Mouse (Mus musculus) common myeloid progenitor, adult 5-6 weeks (primary cell): Measurements from ENCODE around the gene Nrros. TPM values are rescaled to one million over a fixed set of nuclear protein-coding genes. Genes with fewer than 3 reads are reported as not detected.

Experiments used
- total RNA-seq: library from RNA; stranded (forward); fragments of 200-1000, 187-1606 nt; gene quantifications from 2 replicates; pipeline ENCODE4 v1.2.3, GENCODE M21; 2017

Gene Nrros
- total RNA-seq, 1 experiment from 2014 or later: 98.7 TPM

Other genes with a start within 250 kb of the Nrros start
- gene Pigz, start 231.7 kb downstream of the Nrros start, total RNA-seq: not detected in 2 replicates
- gene 0610012G03Rik, start 217.1 kb downstream of the Nrros start, total RNA-seq: 13.5 and 14.6 TPM in 2 replicates
- gene Ncbp2, start 217.1 kb downstream of the Nrros start, total RNA-seq: 40.9 and 46.7 TPM in 2 replicates
- 11.8 and 26.7 TPM in 2 replicates for gene Senp5, start 162.3 kb downstream of the Nrros start, total RNA-seq
- 52.7 and 64.7 TPM in 2 replicates for gene Pak2, start 86.3 kb downstream of the Nrros start, total RNA-seq
- 52.3 and 61.7 TPM in 2 replicates for gene Pigx, start 65.9 kb downstream of the Nrros start, total RNA-seq
- gene Cep19, start 65.8 kb downstream of the Nrros start, total RNA-seq: 22.2 and 28.6 TPM in 2 replicates
- 95.7 and 103 TPM in 2 replicates for gene Bex6, start 14.2 kb upstream of the Nrros start, total RNA-seq
- 18.6 and 33.2 TPM in 2 replicates for gene Fbxo45, start 81.6 kb upstream of the Nrros start, total RNA-seq
- gene Wdr53, start 81.6 kb upstream of the Nrros start, total RNA-seq: 14.7 and 17.1 TPM in 2 replicates
- gene Smco1, start 105.9 kb upstream of the Nrros start, total RNA-seq: not detected in 2 replicates
- gene Rnf168, start 111.9 kb upstream of the Nrros start, total RNA-seq: 59.8 and 73.1 TPM in 2 replicates
- gene Ubxn7, start 166.7 kb upstream of the Nrros start, total RNA-seq: 33.5 and 47.5 TPM in 2 replicates
- not detected in 2 replicates for gene Tm4sf19, start 234.9 kb upstream of the Nrros start, total RNA-seq